Mouse (Mus musculus) heart, embryonic 15.5 days (tissue): Measurements from ENCODE around the gene Trappc3. TPM values are rescaled to one million over a fixed set of nuclear protein-coding genes. Genes with fewer than 3 reads are reported as not detected.

Experiments used
- ATAC-seq: fragments of 200-750 bp; cut with Nextera tagmentation; replicated peaks from 2 replicates; pipeline ENCODE4 v1.8.0; 2017; ENCODE audit warnings: low read depth, moderate TSS enrichment; ENCODE audit not compliant: insufficient number of reproducible peaks, insufficient read depth, low FRiP score
- H3K27ac ChIP-seq: fragments of 300-500 bp; sonication (generic); 2 replicates; pipeline ENCODE4 v1.5.1; 2015; ENCODE audit warnings: mild to moderate bottlenecking, inconsistent platforms
- H3K27me3 ChIP-seq: fragments of 300-500 bp; sonication (generic); 2 replicates; pipeline ENCODE4 v1.6.1; 2015; ENCODE audit warnings: inconsistent platforms
- H3K36me3 ChIP-seq: fragments of 300-500 bp; sonication (generic); 2 replicates; pipeline ENCODE4 v1.6.1; 2015; ENCODE audit warnings: mild to moderate bottlenecking, inconsistent platforms
- H3K4me1 ChIP-seq: fragments of 300-500 bp; sonication (generic); replicated peaks from 2 replicates; pipeline ENCODE4 v1.6.1; 2015; ENCODE audit warnings: inconsistent platforms
- H3K4me2 ChIP-seq: fragments of 300-500 bp; sonication (generic); 2 replicates; pipeline ENCODE4 v1.6.1; 2015; ENCODE audit warnings: inconsistent platforms, mild to moderate bottlenecking, moderate library complexity
- H3K4me3 ChIP-seq: fragments of 300-500 bp; sonication (generic); 2 replicates; pipeline ENCODE4 v1.5.1; 2015; ENCODE audit warnings: mild to moderate bottlenecking, inconsistent platforms
- H3K9ac ChIP-seq: fragments of 300-500 bp; sonication (generic); 2 replicates; pipeline ENCODE4 v1.6.1; 2015; ENCODE audit warnings: mild to moderate bottlenecking, inconsistent platforms
- H3K9me3 ChIP-seq: fragments of 300-500 bp; sonication (generic); replicated peaks from 2 replicates; pipeline ENCODE4 v1.6.1; 2016; ENCODE audit warnings: inconsistent platforms
- WGBS: fragments of 180-500 bp; shearing (Covaris S2); methylation state at CpG from one replicate; pipeline ENCODE4 v1.1.7; 2015; ENCODE audit warnings: mixed read lengths; 5-methylcytosine and 5-hydroxymethylcytosine counted together
- polyA plus RNA-seq: library from polyadenylated mRNA; unstranded; fragments of >200 nt; fragmentation: Nextera tagmentation; extraction: Ambion mirVana; gene quantifications from 2 replicates; pipeline ENCODE4 v1.2.1, GENCODE M21; 2015

Trappc3 gene
- polyA plus RNA-seq, 1 experiment from 2014 or later: 73.1 TPM

DNA sequence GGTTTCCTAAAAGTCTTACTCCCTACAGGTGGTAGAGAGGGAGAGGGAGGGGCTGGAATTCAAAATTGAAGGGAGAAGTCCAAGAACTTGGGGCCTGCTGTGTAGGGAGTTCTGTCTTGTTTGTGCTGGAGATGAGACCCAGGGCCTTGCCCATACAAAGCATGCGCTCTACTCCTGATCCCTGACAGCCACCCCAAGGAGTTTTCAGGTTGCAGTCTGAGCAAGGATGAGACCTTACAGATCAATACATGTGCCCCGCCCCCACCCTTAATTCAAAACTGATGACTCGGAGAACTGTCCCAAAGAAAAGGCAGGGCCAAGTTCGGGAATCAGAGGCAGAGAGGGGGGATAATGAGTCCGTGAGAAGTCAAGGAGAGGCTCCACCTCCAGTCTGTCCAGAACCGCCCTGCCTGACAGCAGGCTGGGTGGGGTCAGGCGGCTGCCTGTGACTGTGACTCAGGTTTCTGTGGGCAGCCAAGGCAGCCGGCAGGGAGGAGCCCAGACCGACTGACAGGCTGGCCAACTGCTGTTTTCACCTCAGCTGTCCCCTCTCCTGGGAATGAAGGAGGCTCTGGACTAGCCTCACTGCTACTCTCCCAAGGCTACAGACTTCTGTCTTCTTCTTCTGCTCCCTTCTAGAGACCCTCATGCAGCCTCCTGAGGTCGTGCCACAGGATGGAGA lies 1.5 kb upstream of the Trappc3 start:
- 7% methylated on average over 10 of the region's 10 CpGs for WGBS
- peak overlapping the region; percentile 89 for H3K27ac ChIP-seq
- no peaks in the 10 kb centered on the region for H3K36me3 ChIP-seq
- no peaks in the 10 kb centered on the region for H3K9me3 ChIP-seq
- H3K9ac ChIP-seq: 0 out of 2 replicates have a peak overlapping the region, but pooled peaks have one; percentile 36
- H3K4me1 ChIP-seq: peaks cover 61% of the 10 kb centered on the region
- ATAC-seq: peak; percentile 47
- peak overlapping the region; percentile 57 for H3K4me2 ChIP-seq
- H3K4me3 ChIP-seq: peak overlapping the region; percentile 18; the same call in 1 of the 2 replicates
- no peaks in the 10 kb centered on the region for H3K27me3 ChIP-seq

GRCm38 (mm10) chr4:126261266-126261665 lies 859 bp upstream of the Trappc3 start:
- H3K27ac ChIP-seq: peak overlapping the region; percentile 89
- H3K27me3 ChIP-seq: no peaks in the 10 kb centered on the region
- H3K4me1 ChIP-seq: peaks cover 61% of the 10 kb centered on the region
- peak overlapping the region; percentile 57; the same call in 1 of the 2 replicates for H3K4me2 ChIP-seq
- peak overlapping the region; percentile 18; the same call in 1 of the 2 replicates for H3K4me3 ChIP-seq
- ATAC-seq: no peak
- peak overlapping the region; percentile 29 for H3K9ac ChIP-seq
- WGBS: 48% methylated on average over 6 of the region's 6 CpGs
- H3K9me3 ChIP-seq: no peaks in the 10 kb centered on the region
- H3K36me3 ChIP-seq: no peaks in the 10 kb centered on the region

- H3K36me3 ChIP-seq: no peaks in the 10 kb centered on the region
- 45% methylated on average over 7 of the region's 7 CpGs for WGBS
- ATAC-seq: no peak
- H3K9me3 ChIP-seq: no peaks in the 10 kb centered on the region
- no peak overlapping the region for H3K4me3 ChIP-seq
- peaks cover 61% of the 10 kb centered on the region for H3K4me1 ChIP-seq
- peak overlapping the region; percentile 29 for H3K9ac ChIP-seq
- no peaks in the 10 kb centered on the region for H3K27me3 ChIP-seq
- H3K27ac ChIP-seq: peak overlapping the region; percentile 89
- 0 out of 2 replicates have a peak overlapping the region, but pooled peaks have one; percentile 28 for H3K4me2 ChIP-seq
These were observed 450 bp upstream of the Trappc3 start for GRCm38 (mm10) chr4:126261675-126262074.

DNA sequence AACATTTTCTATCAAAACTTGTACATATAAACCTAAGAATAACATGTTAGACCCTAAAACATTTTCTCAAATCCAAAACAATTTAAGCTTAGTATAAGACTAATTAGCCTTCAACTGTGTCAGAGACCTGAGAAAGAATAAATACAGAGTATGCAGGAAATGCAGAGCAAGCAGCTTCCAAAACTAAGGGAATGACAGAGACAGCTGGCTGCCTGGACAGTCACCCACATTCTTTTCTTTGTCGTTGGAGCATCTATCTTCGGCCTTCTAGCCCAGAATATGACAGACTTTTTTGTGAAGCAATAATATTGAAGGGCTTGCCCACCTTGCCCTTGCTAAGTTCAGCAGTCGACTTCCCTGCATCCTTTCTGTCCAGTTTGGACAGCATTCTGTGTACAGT lies 7.2 kb downstream of the Trappc3 start:
- 74% methylated on average over 3 of the region's 3 CpGs for whole genome bisulfite sequencing
- H3K4me2 ChIP-seq: no peak overlapping the region
- H3K27ac ChIP-seq: no peak overlapping the region
- no peak for ATAC-seq
- H3K9me3 ChIP-seq: no peaks in the 10 kb centered on the region
- no peaks in the 10 kb centered on the region for H3K4me1 ChIP-seq
- no peaks in the 10 kb centered on the region for H3K27me3 ChIP-seq
- no peak overlapping the region for H3K9ac ChIP-seq
- peaks cover 15% of the 10 kb centered on the region; the same call in 1 of the 2 replicates for H3K36me3 ChIP-seq
- no peak overlapping the region for H3K4me3 ChIP-seq

GRCm38 (mm10) chr4:126273753-126274152 lies 11.6 kb downstream of the Trappc3 start:
- Histone ChIP-seq H3K36me3 (peaks cover 15% of the 10 kb centered on the region; the same call in 1 of the 2 replicates), H3K4me2 (no peak overlapping the region), H3K4me3 (no peak overlapping the region), H3K9ac (no peak overlapping the region), H3K4me1 (peaks cover 12% of the 10 kb centered on the region), H3K9me3 (no peaks in the 10 kb centered on the region), H3K27ac (no peak overlapping the region), H3K27me3 (no peaks in the 10 kb centered on the region)
- WGBS: 77% methylated on average over 13 of the region's 13 CpGs
- ATAC-seq: no peak

DNA sequence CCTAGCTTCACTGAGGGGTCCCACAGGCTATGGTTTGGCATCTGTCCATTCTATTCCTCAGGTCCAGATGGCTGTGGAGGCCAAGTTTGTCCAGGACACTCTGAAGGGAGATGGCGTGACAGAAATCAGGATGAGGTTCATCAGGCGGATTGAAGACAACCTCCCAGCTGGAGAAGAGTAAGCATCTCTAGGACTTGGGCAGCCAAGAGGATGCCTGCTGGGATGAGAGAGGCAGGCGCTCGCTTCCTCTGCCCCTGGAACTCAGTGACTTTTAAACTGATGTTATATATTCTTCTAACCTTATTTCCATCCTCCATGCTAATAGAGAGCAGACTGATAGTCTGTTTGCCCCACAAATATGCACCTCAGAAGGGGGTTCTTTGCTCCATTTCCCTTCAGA lies 13.0 kb downstream of the Trappc3 start:
- H3K27me3 ChIP-seq: no peaks in the 10 kb centered on the region
- 93% methylated on average over 4 of the region's 4 CpGs for WGBS
- no peak overlapping the region for H3K4me2 ChIP-seq
- H3K4me3 ChIP-seq: no peak overlapping the region
- peaks cover 15% of the 10 kb centered on the region; the same call in 1 of the 2 replicates for H3K36me3 ChIP-seq
- no peak overlapping the region for H3K9ac ChIP-seq
- H3K4me1 ChIP-seq: peaks cover 12% of the 10 kb centered on the region
- ATAC-seq: no peak
- H3K27ac ChIP-seq: no peak overlapping the region
- no peaks in the 10 kb centered on the region for H3K9me3 ChIP-seq

GRCm38 (mm10) chr4:126275681-126276131 lies 13.6 kb downstream of the Trappc3 start:
- Histone ChIP-seq H3K27ac (no peak overlapping the region), H3K27me3 (no peaks in the 10 kb centered on the region), H3K36me3 (peaks cover 15% of the 10 kb centered on the region; the same call in 1 of the 2 replicates), H3K4me3 (no peak overlapping the region), H3K4me2 (no peak overlapping the region), H3K9ac (no peak overlapping the region), H3K9me3 (no peaks in the 10 kb centered on the region), H3K4me1 (peaks cover 12% of the 10 kb centered on the region)
- ATAC-seq: no peak
- WGBS: 81% methylated on average over 13 of the region's 13 CpGs

DNA sequence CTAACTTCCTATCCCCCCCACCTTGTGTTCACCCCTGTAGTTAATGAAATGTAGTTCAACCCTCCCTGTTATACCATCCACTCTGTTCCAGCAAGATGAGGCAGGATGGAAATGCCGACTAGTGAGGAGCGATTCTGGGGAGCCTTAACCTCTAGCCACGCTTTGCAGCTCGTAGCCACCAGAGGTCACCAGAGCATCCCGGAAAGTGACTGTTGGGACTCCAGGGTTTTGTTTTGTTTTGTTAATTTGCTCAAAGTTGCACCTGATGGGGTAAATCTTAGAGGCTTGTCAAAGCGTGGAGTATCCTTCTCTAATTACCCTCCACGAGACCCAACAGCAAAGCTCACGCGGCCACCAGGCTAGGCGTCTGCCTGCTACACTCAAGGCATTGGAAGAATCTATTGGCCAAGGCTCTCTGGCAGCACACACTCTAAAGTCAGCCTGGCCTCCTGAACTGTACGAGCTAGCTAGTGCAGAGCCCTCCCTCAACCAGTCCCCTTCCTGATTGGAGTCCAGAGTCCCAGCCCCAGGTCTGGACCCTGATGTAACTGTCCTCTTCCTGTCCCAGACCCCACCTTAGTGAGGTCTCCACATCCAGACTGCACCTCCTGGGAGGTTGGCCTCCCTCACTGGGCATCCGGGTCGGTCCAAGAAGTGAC lies 15.9 kb downstream of the Trappc3 start:
- Histone ChIP-seq H3K36me3 (peaks cover 8% of the 10 kb centered on the region; the same call in 1 of the 2 replicates), H3K9ac (peak overlapping the region; percentile 28; the same call in 1 of the 2 replicates), H3K4me1 (peaks cover 12% of the 10 kb centered on the region), H3K4me2 (peak overlapping the region; percentile 61), H3K27me3 (peaks cover 13% of the 10 kb centered on the region; the same call in 1 of the 2 replicates), H3K4me3 (peak overlapping the region; percentile 36), H3K9me3 (no peaks in the 10 kb centered on the region), H3K27ac (no peak overlapping the region)
- 5% methylated on average over 13 of the region's 13 CpGs for WGBS
- 0 out of 2 replicates have a peak, but pooled peaks have one; percentile 58 for ATAC-seq

- peaks cover 18% of the 10 kb centered on the region for H3K27me3 ChIP-seq
- peaks cover 12% of the 10 kb centered on the region for H3K4me1 ChIP-seq
- no peak overlapping the region for H3K4me3 ChIP-seq
- ATAC-seq: 0 out of 2 replicates have a peak, but pooled peaks have one; percentile 33
- H3K9ac ChIP-seq: no peak overlapping the region
- H3K27ac ChIP-seq: no peak overlapping the region
- WGBS: 37% methylated on average over 9 of the region's 9 CpGs
- H3K9me3 ChIP-seq: no peaks in the 10 kb centered on the region
- H3K4me2 ChIP-seq: no peak overlapping the region
- peaks cover 7% of the 10 kb centered on the region; the same call in 1 of the 2 replicates for H3K36me3 ChIP-seq
These were observed 16.4 kb downstream of the Trappc3 start for GRCm38 (mm10) chr4:126278565-126278915.

GRCm38 (mm10) chr4:126278961-126279360 lies 16.8 kb downstream of the Trappc3 start:
- ATAC-seq: no peak
- no peak overlapping the region for H3K9ac ChIP-seq
- peaks cover 12% of the 10 kb centered on the region for H3K4me1 ChIP-seq
- H3K4me3 ChIP-seq: no peak overlapping the region
- 61% methylated on average over 9 of the region's 9 CpGs for WGBS
- no peak overlapping the region for H3K27ac ChIP-seq
- peaks cover 3% of the 10 kb centered on the region; the same call in 1 of the 2 replicates for H3K36me3 ChIP-seq
- H3K27me3 ChIP-seq: peaks cover 22% of the 10 kb centered on the region
- no peak overlapping the region for H3K4me2 ChIP-seq
- H3K9me3 ChIP-seq: no peaks in the 10 kb centered on the region

GRCm38 (mm10) chr4:126281706-126282105 lies 19.6 kb downstream of the Trappc3 start:
- H3K36me3 ChIP-seq: no peaks in the 10 kb centered on the region
- H3K9ac ChIP-seq: no peak overlapping the region
- no peak overlapping the region for H3K4me3 ChIP-seq
- no peak overlapping the region for H3K4me2 ChIP-seq
- ATAC-seq: no peak
- H3K27ac ChIP-seq: no peak overlapping the region
- no peaks in the 10 kb centered on the region for H3K9me3 ChIP-seq
- WGBS: 59% methylated on average over 9 of the region's 9 CpGs
- peaks cover 44% of the 10 kb centered on the region for H3K27me3 ChIP-seq
- H3K4me1 ChIP-seq: peaks cover 17% of the 10 kb centered on the region
